Mouse (Mus musculus) embryonic facial prominence, embryonic 14.5 days (tissue): Measurements from ENCODE around the gene Acot6. TPM values are rescaled to one million over a fixed set of nuclear protein-coding genes. Genes with fewer than 3 reads are reported as not detected.

Experiments used
- ATAC-seq: fragments of 200-750 bp; cut with Nextera tagmentation; 2 replicates; pipeline ENCODE4 v1.8.0; 2017; ENCODE audit warnings: low read depth, moderate number of reproducible peaks, moderate TSS enrichment
- DNase-seq: peaks from one replicate; pipeline ENCODE4 v3.0.0-alpha.2; 2015; ENCODE audit warnings: low spot score
- H3K27ac ChIP-seq: fragments of 300-500 bp; sonication (generic); replicated peaks from 2 replicates; pipeline ENCODE4 v1.5.1; 2014; ENCODE audit warnings: low read depth, mild to moderate bottlenecking, low read length, moderate library complexity
- H3K27me3 ChIP-seq: fragments of 300-500 bp; sonication (generic); replicated peaks from 2 replicates; pipeline ENCODE4 v1.6.1; 2014; ENCODE audit warnings: low read length; ENCODE audit not compliant: control insufficient read depth, insufficient read depth
- H3K36me3 ChIP-seq: fragments of 300-500 bp; sonication (generic); 2 replicates; pipeline ENCODE4 v1.6.1; 2014; ENCODE audit warnings: low read length, mixed read lengths; ENCODE audit not compliant: control insufficient read depth, insufficient read depth
- H3K4me1 ChIP-seq: fragments of 300-500 bp; sonication (generic); 2 replicates; pipeline ENCODE4 v1.6.1; 2014; ENCODE audit warnings: antibody characterized with exemption, low read length; ENCODE audit not compliant: control insufficient read depth, insufficient read depth
- H3K4me2 ChIP-seq: fragments of 300-500 bp; sonication (generic); 2 replicates; pipeline ENCODE4 v1.6.1; 2014; ENCODE audit warnings: low read depth, mild to moderate bottlenecking, low read length, moderate library complexity, mixed read lengths
- H3K4me3 ChIP-seq: fragments of 300-500 bp; sonication (generic); 2 replicates; pipeline ENCODE4 v1.5.1; 2014; ENCODE audit warnings: low read depth, mild to moderate bottlenecking, low read length
- H3K9ac ChIP-seq: fragments of 300-500 bp; sonication (generic); 2 replicates; pipeline ENCODE4 v1.6.1; 2014; ENCODE audit warnings: low read depth, mild to moderate bottlenecking, low read length, moderate library complexity, mixed read lengths
- H3K9me3 ChIP-seq: fragments of 300-500 bp; sonication (generic); 2 replicates; pipeline ENCODE4 v1.6.1; 2016; ENCODE audit warnings: low read length; ENCODE audit not compliant: control insufficient read depth
- WGBS: fragments of 180-500 bp; shearing (Covaris S2); extraction: QIAGEN DNeasy Blood & Tissue Kit; methylation state at CpG from one replicate; pipeline ENCODE4 v1.1.7; 2014; 5-methylcytosine and 5-hydroxymethylcytosine counted together
- polyA plus RNA-seq: library from polyadenylated mRNA; unstranded; fragments of >200 nt; fragmentation: Nextera tagmentation; extraction: Ambion mirVana; gene quantifications from 2 replicates; pipeline ENCODE4 v1.2.1, GENCODE M21; 2014

Acot6 gene
- polyA plus RNA-seq, 1 experiment from 2014 or later, result 2.3 TPM

- Histone ChIP-seq H3K9me3 (no peaks in the 10 kb centered on the region), H3K27ac (no peak overlapping the region), H3K4me2 (no peak overlapping the region), H3K27me3 (no peaks in the 10 kb centered on the region), H3K36me3 (no peaks in the 10 kb centered on the region), H3K4me3 (no peak overlapping the region), H3K9ac (no peak overlapping the region), H3K4me1 (peaks cover 7% of the 10 kb centered on the region; the same call in 1 of the 2 replicates)
- no peak for ATAC-seq
- 91% methylated on average over 4 of the region's 4 CpGs for WGBS
- no peak for DNase-seq
Measured at GRCm38 (mm10) chr12:84110814-84111213, 10.4 kb downstream of the Acot6 start.

GRCm38 (mm10) chr12:84113676-84114075 lies 13.2 kb downstream of the Acot6 start:
- Histone ChIP-seq H3K4me3 (peak overlapping the region; percentile 71), H3K4me2 (peak overlapping the region; percentile 75), H3K27ac (no peak overlapping the region), H3K36me3 (no peaks in the 10 kb centered on the region), H3K9ac (peak overlapping the region; percentile 14; the same call in 1 of the 2 replicates), H3K27me3 (no peaks in the 10 kb centered on the region), H3K9me3 (no peaks in the 10 kb centered on the region), H3K4me1 (peaks cover 7% of the 10 kb centered on the region; the same call in 1 of the 2 replicates)
- 40% methylated on average over 6 of the region's 6 CpGs for WGBS
- no peak for DNase-seq
- no peak for ATAC-seq

- Histone ChIP-seq H3K36me3 (no peaks in the 10 kb centered on the region), H3K4me1 (peaks cover 7% of the 10 kb centered on the region; the same call in 1 of the 2 replicates), H3K4me3 (peak within 1 kb of the TSS; percentile 71), H3K27me3 (no peaks in the 10 kb centered on the region), H3K9ac (peak within 1 kb of the TSS; percentile 76), H3K27ac (0 out of 2 replicates have a peak within 1 kb of the TSS, but pooled peaks have one; percentile 39), H3K4me2 (peak within 1 kb of the TSS; percentile 75), H3K9me3 (no peaks in the 10 kb centered on the region)
- 2% methylated on average over 27 of the region's 35 CpGs for WGBS
- DNase-seq (peak; percentile 97), ATAC-seq (peak; percentile 99)
Measured at GRCm38 (mm10) chr12:84114153-84114994, 13.9 kb downstream of the Acot6 start, which contains the start of gene Dnal1. TSS of gene Dnal1 (plus strand) at chr12:84114366.

- no peak overlapping the region for H3K9ac ChIP-seq
- H3K4me3 ChIP-seq, result no peak overlapping the region
- ATAC-seq (no peak), DNase-seq (no peak)
- WGBS, result 93% methylated on average over 5 of the region's 5 CpGs
- H3K27ac ChIP-seq, result no peak overlapping the region
- no peaks in the 10 kb centered on the region for H3K27me3 ChIP-seq
- peaks cover 7% of the 10 kb centered on the region; the same call in 1 of the 2 replicates for H3K4me1 ChIP-seq
- H3K36me3 ChIP-seq, result no peaks in the 10 kb centered on the region
- no peak overlapping the region for H3K4me2 ChIP-seq
- H3K9me3 ChIP-seq, result no peaks in the 10 kb centered on the region
Measured at GRCm38 (mm10) chr12:84119584-84119983, 19.1 kb downstream of the Acot6 start.

- Histone ChIP-seq H3K27ac (no peak overlapping the region), H3K4me2 (no peak overlapping the region), H3K9me3 (no peaks in the 10 kb centered on the region), H3K4me3 (no peak overlapping the region), H3K36me3 (peaks cover 30% of the 10 kb centered on the region), H3K9ac (no peak overlapping the region), H3K4me1 (no peaks in the 10 kb centered on the region), H3K27me3 (no peaks in the 10 kb centered on the region)
- DNase-seq, result no peak
- WGBS, result 67% methylated on average over 12 of the region's 12 CpGs
- no peak for ATAC-seq
Measured at GRCm38 (mm10) chr12:84125892-84126291, 25.4 kb downstream of the Acot6 start.

GRCm38 (mm10) chr12:84126899-84127298 lies 26.4 kb downstream of the Acot6 start:
- Histone ChIP-seq H3K4me3 (no peak overlapping the region), H3K9ac (no peak overlapping the region), H3K27me3 (no peaks in the 10 kb centered on the region), H3K4me1 (no peaks in the 10 kb centered on the region), H3K36me3 (peaks cover 40% of the 10 kb centered on the region), H3K9me3 (no peaks in the 10 kb centered on the region), H3K4me2 (no peak overlapping the region), H3K27ac (no peak overlapping the region)
- DNase-seq, result no peak
- ATAC-seq, result no peak
- 77% methylated on average over 2 of the region's 2 CpGs for WGBS

- ATAC-seq, result no peak
- H3K36me3 ChIP-seq, result peaks cover 44% of the 10 kb centered on the region
- no peaks in the 10 kb centered on the region for H3K9me3 ChIP-seq
- no peak overlapping the region for H3K9ac ChIP-seq
- H3K4me2 ChIP-seq, result no peak overlapping the region
- no peaks in the 10 kb centered on the region for H3K27me3 ChIP-seq
- DNase-seq, result no peak
- 87% methylated on average over 6 of the region's 6 CpGs for WGBS
- no peak overlapping the region for H3K27ac ChIP-seq
- H3K4me3 ChIP-seq, result no peak overlapping the region
- H3K4me1 ChIP-seq, result no peaks in the 10 kb centered on the region
Measured at GRCm38 (mm10) chr12:84128576-84128975, 28.1 kb downstream of the Acot6 start.

- H3K4me2 ChIP-seq, result no peak overlapping the region
- H3K4me1 ChIP-seq, result no peaks in the 10 kb centered on the region
- H3K9me3 ChIP-seq, result no peaks in the 10 kb centered on the region
- DNase-seq, result no peak
- 93% methylated on average over 8 of the region's 8 CpGs for WGBS
- no peak for ATAC-seq
- H3K27me3 ChIP-seq, result no peaks in the 10 kb centered on the region
- H3K9ac ChIP-seq, result no peak overlapping the region
- peaks cover 42% of the 10 kb centered on the region for H3K36me3 ChIP-seq
- H3K27ac ChIP-seq, result no peak overlapping the region
- no peak overlapping the region for H3K4me3 ChIP-seq
Measured at GRCm38 (mm10) chr12:84129931-84130330, 29.5 kb downstream of the Acot6 start.
